Mouse (Mus musculus) spleen, embryonic (tissue): ENCODE data around the gene Tac1.
"Not testable (repeated sequence)": the region's sequence is repeated elsewhere in the genome, so short reads cannot be mapped to it uniquely, and the experiment has no call there.

Experiments used
- CTCF ChIA-PET: fragments of 350-600 bp; sonication (Branson Sonifier 250); formaldehyde crosslinking; loops from one replicate; lab custom pipeline; 2022; lab: Charles Lee

Tac1 gene

GRCm38 (mm10) chr6:7554829-7555391 is at the start of gene Tac1:
Gene Tac1 (plus strand): TSS chr6:7554879.
- CTCF ChIA-PET, result no interaction called here

GRCm38 (mm10) chr6:7543511-7543910 is 11.2 kb upstream of the Tac1 start:
- CTCF ChIA-PET, result not testable (repeated sequence)

GRCm38 (mm10) chr6:7555688-7556476 is 1.2 kb downstream of the Tac1 start:
- CTCF ChIA-PET, result no interaction called here

GRCm38 (mm10) chr6:7558164-7558563 is 3.5 kb downstream of the Tac1 start:
- CTCF ChIA-PET, result no interaction called here

- CTCF ChIA-PET, result no interaction called here
Measured at GRCm38 (mm10) chr6:7562524-7562923, 7.8 kb downstream of the Tac1 start.

GRCm38 (mm10) chr6:7564537-7564936 is 9.9 kb downstream of the Tac1 start:
- CTCF ChIA-PET, result no interaction called here

- CTCF ChIA-PET, result no interaction called here
Measured at GRCm38 (mm10) chr6:7571144-7571543, 16.5 kb downstream of the Tac1 start.

- CTCF ChIA-PET, result no interaction called here
Measured at GRCm38 (mm10) chr6:7578031-7578430, 23.4 kb downstream of the Tac1 start.

- CTCF ChIA-PET, result no interaction called here
Measured at GRCm38 (mm10) chr6:7594445-7594844, 39.8 kb downstream of the Tac1 start.

GRCm38 (mm10) chr6:7598416-7598815 is 43.7 kb downstream of the Tac1 start:
- CTCF ChIA-PET, result no interaction called here

GRCm38 (mm10) chr6:7600228-7600627 is 45.5 kb downstream of the Tac1 start:
- CTCF ChIA-PET, result no interaction called here

GRCm38 (mm10) chr6:7601353-7602094 is 46.8 kb downstream of the Tac1 start:
- CTCF ChIA-PET, result no interaction called here

GRCm38 (mm10) chr6:7613676-7614075 is 59.0 kb downstream of the Tac1 start:
- CTCF ChIA-PET, result not testable (repeated sequence)
